Mouse (Mus musculus) limb, embryonic 14.5 days (tissue): ENCODE results near the gene Syne4. TPM values are rescaled to one million over a fixed set of nuclear protein-coding genes. Genes with fewer than 3 reads are reported as not detected.

Source experiments
- ATAC-seq: fragments of 200-750 bp; cut with Nextera tagmentation; 2 replicates; pipeline ENCODE4 v1.8.0; 2017; ENCODE audit warnings: low read depth, moderate number of reproducible peaks, moderate TSS enrichment; ENCODE audit not compliant: low FRiP score
- DNase-seq: peaks from one replicate; pipeline ENCODE4 v3.0.0-alpha.2; 2015; ENCODE audit warnings: low spot score
- H3K27ac ChIP-seq: fragments of 300-500 bp; sonication (generic); replicated peaks from 2 replicates; pipeline ENCODE4 v1.5.1; 2014; ENCODE audit warnings: low read depth, mild to moderate bottlenecking, low read length, moderate library complexity, mixed read lengths
- H3K27me3 ChIP-seq: fragments of 300-500 bp; sonication (generic); 2 replicates; pipeline ENCODE4 v1.6.1; 2014; ENCODE audit warnings: low read length, mixed read lengths; ENCODE audit not compliant: control insufficient read depth, insufficient read depth
- H3K36me3 ChIP-seq: fragments of 300-500 bp; sonication (generic); 2 replicates; pipeline ENCODE4 v1.6.1; 2014; ENCODE audit warnings: mild to moderate bottlenecking, low read length, moderate library complexity, mixed read lengths; ENCODE audit not compliant: control insufficient read depth, insufficient read depth
- H3K4me1 ChIP-seq: fragments of 300-500 bp; sonication (generic); 2 replicates; pipeline ENCODE4 v1.6.1; 2014; ENCODE audit warnings: antibody characterized with exemption, low read length, mixed read lengths; ENCODE audit not compliant: control insufficient read depth, insufficient read depth
- H3K4me2 ChIP-seq: fragments of 300-500 bp; sonication (generic); replicated peaks from 2 replicates; pipeline ENCODE4 v1.6.1; 2014; ENCODE audit warnings: low read depth, mild to moderate bottlenecking, low read length, moderate library complexity; ENCODE audit not compliant: severe bottlenecking
- H3K4me3 ChIP-seq: fragments of 300-500 bp; sonication (generic); replicated peaks from 2 replicates; pipeline ENCODE4 v1.5.1; 2014; ENCODE audit warnings: low read length
- H3K9ac ChIP-seq: fragments of 300-500 bp; sonication (generic); 2 replicates; pipeline ENCODE4 v1.6.1; 2014; ENCODE audit warnings: mild to moderate bottlenecking, low read depth, low read length, moderate library complexity; ENCODE audit not compliant: severe bottlenecking
- H3K9me3 ChIP-seq: fragments of 300-500 bp; sonication (generic); 2 replicates; pipeline ENCODE4 v1.6.1; 2016; ENCODE audit warnings: low read length; ENCODE audit not compliant: control insufficient read depth
- POLR2A ChIP-seq: fragments of 200-500 bp; IDR thresholded peaks from 2 replicates; pipeline ENCODE4 v1.8.0; 2012; ENCODE audit warnings: inconsistent platforms, mild to moderate bottlenecking, moderate library complexity, borderline replicate concordance; ENCODE audit not compliant: insufficient read depth, insufficient read length; ENCODE audit errors: extremely low read depth
- WGBS: fragments of 180-500 bp; shearing (Covaris S2); extraction: QIAGEN DNeasy Blood & Tissue Kit; methylation state at CpG from one replicate; pipeline ENCODE4 v1.1.7; 2014; 5-methylcytosine and 5-hydroxymethylcytosine counted together
- polyA plus RNA-seq, 2 experiments: library from polyadenylated mRNA; depleted of rRNA in 1 of 2; stranded (reverse) in 1 of 2; unstranded in 1 of 2; fragments of >200 nt; fragmentation: Nextera tagmentation in 1 of 2; extraction: Ambion mirVana in 1 of 2; gene quantifications; 2 replicates each; pipeline versions ENCODE4 v1.2.1 to v1.2.3; 2012 to 2014

The Syne4 gene
- polyA plus RNA-seq, 2 experiments: 40.3 to 141 TPM

DNA sequence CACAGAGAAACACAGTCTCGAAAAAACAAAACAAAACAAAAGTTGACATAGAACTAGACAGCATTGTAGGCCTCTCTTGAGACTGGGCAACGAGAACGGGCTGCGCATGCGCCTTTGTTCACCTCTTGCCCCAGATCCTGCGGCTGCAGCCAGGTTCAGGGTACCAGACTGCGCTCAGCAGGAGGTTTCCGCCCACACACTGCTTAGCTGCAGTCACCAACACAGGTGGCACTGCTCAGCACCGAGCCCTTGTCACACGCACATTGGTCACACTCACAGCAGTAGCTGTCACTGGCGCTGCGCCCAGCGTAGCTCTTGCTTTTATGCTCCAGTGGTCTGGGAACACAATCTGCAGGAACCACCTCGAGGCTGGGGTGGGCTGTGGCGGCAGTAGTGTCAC lies 12.5 kb downstream of the Syne4 start:
- no peaks in the 10 kb centered on the region for H3K27me3 ChIP-seq
- H3K27ac ChIP-seq: no peak overlapping the region
- WGBS: 62% methylated on average over 15 of the region's 15 CpGs
- no peak overlapping the region for H3K4me2 ChIP-seq
- H3K4me3 ChIP-seq: no peak overlapping the region
- H3K9ac ChIP-seq: no peak overlapping the region
- H3K36me3 ChIP-seq: no peaks in the 10 kb centered on the region
- no peak for ATAC-seq
- no peak for TF ChIP-seq POLR2A
- no peaks in the 10 kb centered on the region for H3K9me3 ChIP-seq
- DNase-seq: no peak
- H3K4me1 ChIP-seq: peaks cover 3% of the 10 kb centered on the region; the same call in 1 of the 2 replicates

DNA sequence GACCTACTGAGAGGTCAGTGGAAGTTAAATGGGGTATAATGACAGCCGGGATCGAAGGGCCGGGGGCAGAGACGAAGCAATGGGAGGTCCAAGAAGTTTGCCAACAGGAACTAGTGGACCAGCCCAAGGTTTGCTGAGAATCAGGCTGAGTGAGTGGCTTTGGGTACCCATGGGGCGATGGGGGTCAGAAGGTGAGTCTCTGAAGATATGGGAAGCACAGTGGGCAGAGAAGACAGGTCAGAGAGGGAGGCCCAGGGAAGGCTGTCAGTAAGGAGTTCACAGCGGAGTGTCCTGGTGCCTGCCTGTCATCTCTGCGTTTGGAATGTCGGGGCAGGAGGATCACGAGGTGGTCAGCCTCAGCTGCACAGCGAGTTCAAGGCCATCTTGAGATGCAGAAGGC lies 13.8 kb downstream of the Syne4 start:
- 46% methylated on average over 10 of the region's 10 CpGs for WGBS
- no peaks in the 10 kb centered on the region for H3K9me3 ChIP-seq

DNA sequence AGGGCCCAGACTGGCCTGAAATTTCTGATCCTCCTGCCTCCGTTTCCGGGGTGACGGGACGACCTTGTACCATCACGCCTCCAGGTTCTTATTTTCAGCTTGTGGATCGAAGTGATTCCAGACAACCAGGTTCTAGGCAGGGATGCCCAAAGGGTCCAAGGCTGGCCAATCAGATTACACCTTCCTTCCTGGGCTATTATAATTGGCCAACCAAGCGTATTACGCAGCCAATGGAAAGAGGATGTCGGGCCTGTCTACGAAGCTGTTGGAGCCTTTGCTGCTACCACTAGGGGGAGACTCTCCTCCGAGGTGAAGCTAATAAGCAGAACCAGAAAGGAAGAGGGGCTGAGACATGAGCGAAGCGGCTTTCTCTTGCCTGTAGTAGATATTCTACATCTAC lies 17.3 kb downstream of the Syne4 start:
- peak; percentile 81 for ATAC-seq
- no peak overlapping the region for H3K4me3 ChIP-seq

More for the DNA sequence above, 13.8 kb downstream of the Syne4 start:
- Histone ChIP-seq H3K4me1 (no peaks in the 10 kb centered on the region), H3K9ac (no peak overlapping the region), H3K27ac (no peak overlapping the region), H3K36me3 (no peaks in the 10 kb centered on the region), H3K4me3 (no peak overlapping the region), H3K4me2 (no peak overlapping the region), H3K27me3 (no peaks in the 10 kb centered on the region)
- ATAC-seq: no peak
- DNase-seq: no peak
- TF ChIP-seq POLR2A: no peak

DNA sequence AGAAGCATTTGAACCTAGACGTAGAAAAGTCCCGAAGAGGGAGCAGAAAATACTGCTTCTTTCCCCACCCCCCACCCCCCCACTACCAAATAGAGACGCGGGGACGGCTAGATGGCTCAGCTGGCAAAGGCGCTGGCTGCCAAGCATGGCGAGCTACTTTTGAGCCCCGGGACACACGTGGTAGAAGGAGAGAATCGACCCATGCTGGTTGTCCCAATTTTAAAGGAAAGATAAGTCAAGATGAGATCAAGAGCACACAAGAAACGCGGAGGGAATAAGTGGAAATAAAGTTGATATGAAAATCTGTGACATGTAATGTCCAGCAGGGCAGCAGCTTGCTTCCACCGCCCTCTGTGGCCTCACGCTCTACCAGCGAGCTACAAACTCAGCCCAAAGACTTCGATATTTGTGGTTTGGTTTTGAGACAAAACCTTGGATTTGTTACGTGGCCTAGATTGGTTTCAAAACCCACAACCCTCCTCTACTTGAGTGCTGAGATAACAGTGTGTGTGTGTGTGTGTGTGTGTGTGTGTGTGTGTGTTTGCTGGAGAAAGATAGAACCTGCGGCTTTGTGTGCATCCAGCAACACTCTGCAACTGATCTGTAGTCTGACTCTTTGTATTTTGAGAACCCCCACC lies 18.1 kb downstream of the Syne4 start:
- 66% methylated on average over 18 of the region's 18 CpGs for WGBS
- no peak for TF ChIP-seq POLR2A
- Histone ChIP-seq H3K4me1 (no peaks in the 10 kb centered on the region), H3K27ac (no peak overlapping the region), H3K4me3 (no peak overlapping the region), H3K27me3 (peaks cover 6% of the 10 kb centered on the region; the same call in 1 of the 2 replicates), H3K9me3 (no peaks in the 10 kb centered on the region), H3K4me2 (no peak overlapping the region), H3K9ac (no peak overlapping the region), H3K36me3 (no peaks in the 10 kb centered on the region)
- no peak for ATAC-seq
- DNase-seq: no peak

More for the DNA sequence above, 17.3 kb downstream of the Syne4 start:
- Histone ChIP-seq H3K4me2 (no peak overlapping the region), H3K27me3 (peaks cover 6% of the 10 kb centered on the region; the same call in 1 of the 2 replicates), H3K9ac (no peak overlapping the region), H3K27ac (no peak overlapping the region), H3K9me3 (no peaks in the 10 kb centered on the region), H3K4me1 (no peaks in the 10 kb centered on the region), H3K36me3 (no peaks in the 10 kb centered on the region)
- 11% methylated on average over 13 of the region's 13 CpGs for WGBS
- TF ChIP-seq POLR2A: no peak
- peak; percentile 87 for DNase-seq

DNA sequence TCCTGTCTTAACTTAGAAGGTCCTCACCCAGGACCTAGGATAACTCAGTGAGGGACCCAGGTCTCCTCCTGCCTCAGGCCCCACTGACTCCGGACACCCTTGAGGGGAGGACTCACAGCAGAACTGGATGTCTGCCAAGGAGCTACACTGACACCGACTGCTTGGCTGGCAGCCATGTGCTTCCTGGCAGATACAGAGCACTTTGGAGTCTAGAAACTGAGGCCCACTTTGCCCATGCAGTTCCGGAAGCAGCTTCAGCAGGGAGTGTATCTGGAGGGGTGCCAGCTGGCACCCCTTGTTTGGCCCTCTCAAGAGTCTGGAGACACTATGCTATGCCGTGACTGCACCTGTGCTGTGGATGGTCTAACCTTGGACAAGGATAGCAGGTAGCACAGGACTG lies 18.8 kb downstream of the Syne4 start:
- Histone ChIP-seq H3K27me3 (peaks cover 6% of the 10 kb centered on the region; the same call in 1 of the 2 replicates), H3K27ac (no peak overlapping the region), H3K36me3 (no peaks in the 10 kb centered on the region), H3K9me3 (no peaks in the 10 kb centered on the region), H3K9ac (no peak overlapping the region), H3K4me2 (no peak overlapping the region), H3K4me3 (no peak overlapping the region), H3K4me1 (no peaks in the 10 kb centered on the region)
- ATAC-seq (no peak), DNase-seq (peak; percentile 44)
- 30% methylated on average over 4 of the region's 4 CpGs for WGBS
- no peak for TF ChIP-seq POLR2A
